Mouse (Mus musculus): Measurements from ENCODE around the gene Pex3. TPM values are rescaled to one million over a fixed set of nuclear protein-coding genes. Genes with fewer than 3 reads are reported as not detected.
A peak's percentile ranks its signal among the peaks of the same experiment; 100 is the strongest.

The Pex3 gene
- 25.1 and 25.3 TPM in 2 replicates for polyA plus RNA-seq (2014; fragmentation: Nextera tagmentation; extraction: Ambion mirVana)

GRCm38 (mm10) chr10:13552646-13553497 lies at the start of gene Pex3, which contains the start of gene Adat2:
Gene Pex3 (minus strand): TSS chr10:13553142.
Gene Adat2 (plus strand): TSS chr10:13552894.
- ATAC-seq (replicated peaks; ENCODE audit: low FRiP score, low TSS enrichment, low read depth): peak; percentile 97
- Histone ChIP-seq H3K27me3 (replicated peaks; ENCODE audit: control insufficient read depth, insufficient read depth, low read length) (no peaks in the 10 kb centered on the region), H3K36me3 (ENCODE audit: control insufficient read depth, insufficient read depth, low read length) (no peaks in the 10 kb centered on the region), H3K4me2 (ENCODE audit: low read length) (peak within 1 kb of the TSS; percentile 86), H3K4me1 (replicated peaks; ENCODE audit: control insufficient read depth, insufficient read depth, low read length) (0 out of 2 replicates have a peak, but pooled peaks cover 6% of the 10 kb centered on the region), H3K9me3 (ENCODE audit: control insufficient read depth, low read length) (no peaks in the 10 kb centered on the region), H3K9ac (ENCODE audit: low read length) (peak within 1 kb of the TSS; percentile 76), H3K4me3 (ENCODE audit: low read depth, low read length) (peak within 1 kb of the TSS; percentile 72), H3K27ac (ENCODE audit: low read depth) (peak within 1 kb of the TSS; percentile 40; the same call in 1 of the 2 replicates)
- DNase-seq (ENCODE audit: low spot score): peak; percentile 98
- under 1% methylated on average over 51 of the region's 51 CpGs for WGBS

- Histone ChIP-seq H3K9ac (ENCODE audit: low read length) (no peak overlapping the region), H3K27me3 (replicated peaks; ENCODE audit: control insufficient read depth, insufficient read depth, low read length) (no peaks in the 10 kb centered on the region), H3K4me3 (ENCODE audit: low read depth, low read length) (no peak overlapping the region), H3K27ac (ENCODE audit: low read depth) (no peak overlapping the region), H3K4me2 (ENCODE audit: low read length) (no peak overlapping the region), H3K36me3 (ENCODE audit: control insufficient read depth, insufficient read depth, low read length) (no peaks in the 10 kb centered on the region), H3K4me1 (replicated peaks; ENCODE audit: control insufficient read depth, insufficient read depth, low read length) (no peaks in the 10 kb centered on the region), H3K9me3 (ENCODE audit: control insufficient read depth, low read length) (no peaks in the 10 kb centered on the region)
- DNase-seq (ENCODE audit: low spot score) (no peak), ATAC-seq (replicated peaks; ENCODE audit: low FRiP score, low TSS enrichment, low read depth) (no peak)
- 55% methylated on average over 2 of the region's 2 CpGs for WGBS
These were observed 48.0 kb upstream of the Pex3 start for GRCm38 (mm10) chr10:13600926-13601325.

- H3K9ac ChIP-seq (ENCODE audit: low read length): no peak overlapping the region
- H3K27ac ChIP-seq (ENCODE audit: low read depth): no peak overlapping the region
- H3K4me3 ChIP-seq (ENCODE audit: low read depth, low read length): no peak overlapping the region
- H3K36me3 ChIP-seq (ENCODE audit: control insufficient read depth, insufficient read depth, low read length): no peaks in the 10 kb centered on the region
- no peaks in the 10 kb centered on the region for H3K27me3 ChIP-seq (replicated peaks; ENCODE audit: control insufficient read depth, insufficient read depth, low read length)
- H3K4me2 ChIP-seq (ENCODE audit: low read length): no peak overlapping the region
- WGBS: 74% methylated on average over 8 of the region's 8 CpGs
- no peaks in the 10 kb centered on the region for H3K4me1 ChIP-seq (replicated peaks; ENCODE audit: control insufficient read depth, insufficient read depth, low read length)
- ATAC-seq (replicated peaks; ENCODE audit: low FRiP score, low TSS enrichment, low read depth) (no peak), DNase-seq (ENCODE audit: low spot score) (no peak)
- no peaks in the 10 kb centered on the region for H3K9me3 ChIP-seq (ENCODE audit: control insufficient read depth, low read length)
These were observed 44.5 kb upstream of the Pex3 start for GRCm38 (mm10) chr10:13597491-13597890.

- Histone ChIP-seq H3K9ac (ENCODE audit: low read length) (no peak overlapping the region), H3K27me3 (replicated peaks; ENCODE audit: control insufficient read depth, insufficient read depth, low read length) (no peaks in the 10 kb centered on the region), H3K4me2 (ENCODE audit: low read length) (no peak overlapping the region), H3K36me3 (ENCODE audit: control insufficient read depth, insufficient read depth, low read length) (no peaks in the 10 kb centered on the region), H3K4me1 (replicated peaks; ENCODE audit: control insufficient read depth, insufficient read depth, low read length) (no peaks in the 10 kb centered on the region), H3K4me3 (ENCODE audit: low read depth, low read length) (no peak overlapping the region), H3K9me3 (ENCODE audit: control insufficient read depth, low read length) (no peaks in the 10 kb centered on the region), H3K27ac (ENCODE audit: low read depth) (no peak overlapping the region)
- no peak for ATAC-seq (replicated peaks; ENCODE audit: low FRiP score, low TSS enrichment, low read depth)
- DNase-seq (ENCODE audit: low spot score): no peak
- WGBS: 84% methylated on average over 9 of the region's 9 CpGs
These were observed 43.9 kb upstream of the Pex3 start for GRCm38 (mm10) chr10:13596866-13597265.

GRCm38 (mm10) chr10:13596073-13596472 lies 43.1 kb upstream of the Pex3 start:
- WGBS: 53% methylated on average over 3 of the region's 3 CpGs
- H3K4me2 ChIP-seq (ENCODE audit: low read length): no peak overlapping the region
- H3K27me3 ChIP-seq (replicated peaks; ENCODE audit: control insufficient read depth, insufficient read depth, low read length): no peaks in the 10 kb centered on the region
- no peak for ATAC-seq (replicated peaks; ENCODE audit: low FRiP score, low TSS enrichment, low read depth)
- H3K9ac ChIP-seq (ENCODE audit: low read length): no peak overlapping the region
- H3K4me1 ChIP-seq (replicated peaks; ENCODE audit: control insufficient read depth, insufficient read depth, low read length): no peaks in the 10 kb centered on the region
- no peaks in the 10 kb centered on the region for H3K36me3 ChIP-seq (ENCODE audit: control insufficient read depth, insufficient read depth, low read length)
- H3K27ac ChIP-seq (ENCODE audit: low read depth): no peak overlapping the region
- no peak overlapping the region for H3K4me3 ChIP-seq (ENCODE audit: low read depth, low read length)
- no peaks in the 10 kb centered on the region for H3K9me3 ChIP-seq (ENCODE audit: control insufficient read depth, low read length)
- no peak for DNase-seq (ENCODE audit: low spot score)

GRCm38 (mm10) chr10:13593529-13593928 lies 40.6 kb upstream of the Pex3 start:
- 91% methylated on average over 3 of the region's 3 CpGs for WGBS
- H3K9me3 ChIP-seq (ENCODE audit: control insufficient read depth, low read length): no peaks in the 10 kb centered on the region
- DNase-seq (ENCODE audit: low spot score) (no peak), ATAC-seq (replicated peaks; ENCODE audit: low FRiP score, low TSS enrichment, low read depth) (no peak)
- H3K4me3 ChIP-seq (ENCODE audit: low read depth, low read length): no peak overlapping the region
- H3K27ac ChIP-seq (ENCODE audit: low read depth): no peak overlapping the region
- no peaks in the 10 kb centered on the region for H3K4me1 ChIP-seq (replicated peaks; ENCODE audit: control insufficient read depth, insufficient read depth, low read length)
- H3K36me3 ChIP-seq (ENCODE audit: control insufficient read depth, insufficient read depth, low read length): no peaks in the 10 kb centered on the region
- no peaks in the 10 kb centered on the region for H3K27me3 ChIP-seq (replicated peaks; ENCODE audit: control insufficient read depth, insufficient read depth, low read length)
- no peak overlapping the region for H3K4me2 ChIP-seq (ENCODE audit: low read length)
- no peak overlapping the region for H3K9ac ChIP-seq (ENCODE audit: low read length)

GRCm38 (mm10) chr10:13592196-13592595 lies 39.3 kb upstream of the Pex3 start:
- Histone ChIP-seq H3K4me3 (ENCODE audit: low read depth, low read length) (no peak overlapping the region), H3K36me3 (ENCODE audit: control insufficient read depth, insufficient read depth, low read length) (no peaks in the 10 kb centered on the region), H3K27ac (ENCODE audit: low read depth) (no peak overlapping the region), H3K27me3 (replicated peaks; ENCODE audit: control insufficient read depth, insufficient read depth, low read length) (no peaks in the 10 kb centered on the region), H3K4me1 (replicated peaks; ENCODE audit: control insufficient read depth, insufficient read depth, low read length) (no peaks in the 10 kb centered on the region), H3K4me2 (ENCODE audit: low read length) (no peak overlapping the region), H3K9ac (ENCODE audit: low read length) (no peak overlapping the region), H3K9me3 (ENCODE audit: control insufficient read depth, low read length) (no peaks in the 10 kb centered on the region)
- DNase-seq (ENCODE audit: low spot score) (no peak), ATAC-seq (replicated peaks; ENCODE audit: low FRiP score, low TSS enrichment, low read depth) (no peak)
- WGBS: 91% methylated on average over 10 of the region's 10 CpGs

- WGBS: 70% methylated on average over 2 of the region's 2 CpGs
- H3K4me1 ChIP-seq (replicated peaks; ENCODE audit: control insufficient read depth, insufficient read depth, low read length): no peaks in the 10 kb centered on the region
- H3K27me3 ChIP-seq (replicated peaks; ENCODE audit: control insufficient read depth, insufficient read depth, low read length): no peaks in the 10 kb centered on the region
- H3K27ac ChIP-seq (ENCODE audit: low read depth): no peak overlapping the region
- H3K9ac ChIP-seq (ENCODE audit: low read length): no peak overlapping the region
- no peak overlapping the region for H3K4me3 ChIP-seq (ENCODE audit: low read depth, low read length)
- no peak for ATAC-seq (replicated peaks; ENCODE audit: low FRiP score, low TSS enrichment, low read depth)
- DNase-seq (ENCODE audit: low spot score): peak; percentile 4
- no peak overlapping the region for H3K4me2 ChIP-seq (ENCODE audit: low read length)
- no peaks in the 10 kb centered on the region for H3K36me3 ChIP-seq (ENCODE audit: control insufficient read depth, insufficient read depth, low read length)
- H3K9me3 ChIP-seq (ENCODE audit: control insufficient read depth, low read length): no peaks in the 10 kb centered on the region
These were observed 35.0 kb upstream of the Pex3 start for GRCm38 (mm10) chr10:13587914-13588313.

GRCm38 (mm10) chr10:13577123-13577522 lies 24.2 kb upstream of the Pex3 start:
- Histone ChIP-seq H3K36me3 (ENCODE audit: control insufficient read depth, insufficient read depth, low read length) (no peaks in the 10 kb centered on the region), H3K27ac (ENCODE audit: low read depth) (no peak overlapping the region), H3K9me3 (ENCODE audit: control insufficient read depth, low read length) (no peaks in the 10 kb centered on the region), H3K4me2 (ENCODE audit: low read length) (no peak overlapping the region), H3K27me3 (replicated peaks; ENCODE audit: control insufficient read depth, insufficient read depth, low read length) (no peaks in the 10 kb centered on the region), H3K4me1 (replicated peaks; ENCODE audit: control insufficient read depth, insufficient read depth, low read length) (no peaks in the 10 kb centered on the region), H3K4me3 (ENCODE audit: low read depth, low read length) (no peak overlapping the region), H3K9ac (ENCODE audit: low read length) (no peak overlapping the region)
- ATAC-seq (replicated peaks; ENCODE audit: low FRiP score, low TSS enrichment, low read depth): no peak
- 73% methylated on average over 7 of the region's 7 CpGs for WGBS
- no peak for DNase-seq (ENCODE audit: low spot score)

Data from intestine, embryonic 14.5 days (tissue).